Mouse (Mus musculus): ENCODE data around the gene Gucy2e. TPM values are rescaled to one million over a fixed set of nuclear protein-coding genes. Genes with fewer than 3 reads are reported as not detected.

Gene Gucy2e
- polyA plus RNA-seq (2014; fragmentation: Illumina TruSeq; extraction: RNeasy Lipid Tissue Mini Kit (QIAGEN cat#74804)), result 0.97 TPM

DNA sequence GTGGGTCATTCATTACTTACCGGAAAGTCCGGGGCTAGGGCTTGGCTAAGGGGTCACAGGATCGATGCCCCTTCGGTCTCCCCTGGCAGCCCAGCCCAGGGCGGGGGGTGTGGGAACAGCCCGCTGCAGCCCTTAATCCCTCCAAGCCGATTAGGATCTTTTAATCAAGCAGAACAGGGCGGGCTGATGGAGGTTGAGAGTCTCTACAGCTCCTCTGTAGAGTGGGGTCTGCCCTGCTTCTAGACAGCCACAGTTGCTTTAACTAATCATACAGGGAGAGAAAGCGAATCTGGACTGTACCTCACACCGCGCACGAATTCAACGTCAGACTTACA is at the start of gene Gucy2e:
TSS of gene Gucy2e (minus strand) at position 111 of the 335 bp plus-strand sequence.

DNA sequence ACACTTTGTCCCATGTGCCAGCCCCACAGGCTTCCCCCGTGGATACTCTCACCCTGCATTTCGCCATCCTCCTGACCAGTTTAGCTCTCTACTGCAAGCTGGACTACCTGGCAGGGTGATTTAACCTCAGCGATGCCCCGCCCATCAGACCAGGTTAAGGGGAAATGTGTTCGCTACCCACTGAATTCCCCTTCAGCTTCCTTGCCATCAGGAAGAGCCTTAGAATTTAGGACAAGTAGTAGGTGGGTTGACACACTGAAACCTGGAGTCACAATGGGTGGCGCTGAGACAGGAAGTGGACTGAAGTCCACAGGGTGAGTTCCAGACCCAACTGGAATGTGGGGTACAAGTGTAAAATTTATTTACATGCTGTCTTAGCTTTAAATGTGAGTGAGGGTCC is 39.1 kb downstream of the Gucy2e start, which contains the start of gene Alox8:
TSS of gene Alox8 (minus strand) at position 101 of the 400 bp plus-strand sequence.

Other genes with a start within 250 kb of the Gucy2e start
- gene Pfas, start 228.6 kb downstream of the Gucy2e start, polyA plus RNA-seq (2014; fragmentation: Illumina TruSeq; extraction: RNeasy Lipid Tissue Mini Kit (QIAGEN cat#74804)), result 12.1 TPM
- gene Ctc1, start 221.1 kb downstream of the Gucy2e start, polyA plus RNA-seq (2014; fragmentation: Illumina TruSeq; extraction: RNeasy Lipid Tissue Mini Kit (QIAGEN cat#74804)), result 12.8 TPM
- 9.7 TPM for gene Aurkb, start 191.4 kb downstream of the Gucy2e start, polyA plus RNA-seq (2014; fragmentation: Illumina TruSeq; extraction: RNeasy Lipid Tissue Mini Kit (QIAGEN cat#74804))
- gene Borcs6, start 177.3 kb downstream of the Gucy2e start, polyA plus RNA-seq (2014; fragmentation: Illumina TruSeq; extraction: RNeasy Lipid Tissue Mini Kit (QIAGEN cat#74804)), result 3.1 TPM
- 6.7 TPM for gene Tmem107, start 166.2 kb downstream of the Gucy2e start, polyA plus RNA-seq (2014; fragmentation: Illumina TruSeq; extraction: RNeasy Lipid Tissue Mini Kit (QIAGEN cat#74804))
- 63.5 TPM for gene Vamp2, start 148.5 kb downstream of the Gucy2e start, polyA plus RNA-seq (2014; fragmentation: Illumina TruSeq; extraction: RNeasy Lipid Tissue Mini Kit (QIAGEN cat#74804))
- 0.29 TPM for gene Per1, start 141.8 kb downstream of the Gucy2e start, polyA plus RNA-seq (2014; fragmentation: Illumina TruSeq; extraction: RNeasy Lipid Tissue Mini Kit (QIAGEN cat#74804))
- gene Hes7, start 116.6 kb downstream of the Gucy2e start, polyA plus RNA-seq (2014; fragmentation: Illumina TruSeq; extraction: RNeasy Lipid Tissue Mini Kit (QIAGEN cat#74804)), result not detected
- gene 9130213A22Rik, start 114.4 kb downstream of the Gucy2e start, polyA plus RNA-seq (2014; fragmentation: Illumina TruSeq; extraction: RNeasy Lipid Tissue Mini Kit (QIAGEN cat#74804)), result not detected
- gene Aloxe3, start 111.1 kb downstream of the Gucy2e start, polyA plus RNA-seq (2014; fragmentation: Illumina TruSeq; extraction: RNeasy Lipid Tissue Mini Kit (QIAGEN cat#74804)), result not detected
- not detected for gene Alox12b, start 80.0 kb downstream of the Gucy2e start, polyA plus RNA-seq (2014; fragmentation: Illumina TruSeq; extraction: RNeasy Lipid Tissue Mini Kit (QIAGEN cat#74804))
- not detected for gene Alox8, start 39.2 kb downstream of the Gucy2e start, polyA plus RNA-seq (2014; fragmentation: Illumina TruSeq; extraction: RNeasy Lipid Tissue Mini Kit (QIAGEN cat#74804))
- gene Cntrob, start 86.7 kb upstream of the Gucy2e start, polyA plus RNA-seq (2014; fragmentation: Illumina TruSeq; extraction: RNeasy Lipid Tissue Mini Kit (QIAGEN cat#74804)), result 2.4 TPM
- 40.0 TPM for gene Trappc1, start 86.9 kb upstream of the Gucy2e start, polyA plus RNA-seq (2014; fragmentation: Illumina TruSeq; extraction: RNeasy Lipid Tissue Mini Kit (QIAGEN cat#74804))
- gene Kcnab3, start 89.2 kb upstream of the Gucy2e start, polyA plus RNA-seq (2014; fragmentation: Illumina TruSeq; extraction: RNeasy Lipid Tissue Mini Kit (QIAGEN cat#74804)), result 6.8 TPM
- gene Rnf227, start 103.4 kb upstream of the Gucy2e start, polyA plus RNA-seq (2014; fragmentation: Illumina TruSeq; extraction: RNeasy Lipid Tissue Mini Kit (QIAGEN cat#74804)), result 15.5 TPM
- 13.1 TPM for gene Chd3, start 132.4 kb upstream of the Gucy2e start, polyA plus RNA-seq (2014; fragmentation: Illumina TruSeq; extraction: RNeasy Lipid Tissue Mini Kit (QIAGEN cat#74804))
- gene Naa38, start 158.5 kb upstream of the Gucy2e start, polyA plus RNA-seq (2014; fragmentation: Illumina TruSeq; extraction: RNeasy Lipid Tissue Mini Kit (QIAGEN cat#74804)), result 3.6 TPM
- 42.1 TPM for gene Cyb5d1, start 158.6 kb upstream of the Gucy2e start, polyA plus RNA-seq (2014; fragmentation: Illumina TruSeq; extraction: RNeasy Lipid Tissue Mini Kit (QIAGEN cat#74804))
- 0.88 TPM for gene Tmem88, start 161.2 kb upstream of the Gucy2e start, polyA plus RNA-seq (2014; fragmentation: Illumina TruSeq; extraction: RNeasy Lipid Tissue Mini Kit (QIAGEN cat#74804))
- gene Kdm6b, start 176.6 kb upstream of the Gucy2e start, polyA plus RNA-seq (2014; fragmentation: Illumina TruSeq; extraction: RNeasy Lipid Tissue Mini Kit (QIAGEN cat#74804)), result 8.6 TPM